Mouse (Mus musculus): Measurements from ENCODE around the gene Wdr46.

- TF ChIP-seq CTCF (IDR thresholded peaks at IDR 0.05; ENCODE audit: extremely low read depth, insufficient read length, insufficient replicate concordance, low read depth, low read length): no peak
- TF ChIP-seq POLR2A (IDR thresholded peaks at IDR 0.05; ENCODE audit: low read depth, low read length): no peak
Observed at GRCm38 (mm10) chr17:33973572-33973971, 33.1 kb downstream of the Wdr46 start.
